Mouse (Mus musculus) intestine, embryonic 14.5 days (tissue): ENCODE measurements around the gene Rad51d. TPM values are rescaled to one million over a fixed set of nuclear protein-coding genes. Genes with fewer than 3 reads are reported as not detected.

ENCODE experiments used
- ATAC-seq: fragments of 200-750 bp; cut with Nextera tagmentation; replicated peaks from 2 replicates; pipeline ENCODE4 v1.8.0; 2017; ENCODE audit warnings: low read depth, moderate number of reproducible peaks, moderate TSS enrichment, moderate library complexity; ENCODE audit not compliant: low FRiP score, low TSS enrichment
- DNase-seq: peaks from one replicate; pipeline ENCODE4 v3.0.0-alpha.2; 2018; ENCODE audit warnings: low spot score
- H3K27ac ChIP-seq: fragments of 300-500 bp; sonication (generic); 2 replicates; pipeline ENCODE4 v1.5.1; 2014; ENCODE audit warnings: low read depth, mild to moderate bottlenecking, control low read depth
- H3K27me3 ChIP-seq: fragments of 300-500 bp; sonication (generic); replicated peaks from 2 replicates; pipeline ENCODE4 v1.6.1; 2014; ENCODE audit warnings: low read length, control low read depth; ENCODE audit not compliant: control insufficient read depth, insufficient read depth
- H3K36me3 ChIP-seq: fragments of 300-500 bp; sonication (generic); 2 replicates; pipeline ENCODE4 v1.6.1; 2014; ENCODE audit warnings: low read length, control low read depth; ENCODE audit not compliant: control insufficient read depth, insufficient read depth
- H3K4me1 ChIP-seq: fragments of 300-500 bp; sonication (generic); replicated peaks from 2 replicates; pipeline ENCODE4 v1.6.1; 2014; ENCODE audit warnings: low read length, control low read depth, mixed read lengths; ENCODE audit not compliant: control insufficient read depth, insufficient read depth
- H3K4me2 ChIP-seq: fragments of 300-500 bp; sonication (generic); 2 replicates; pipeline ENCODE4 v1.6.1; 2014; ENCODE audit warnings: low read length
- H3K4me3 ChIP-seq: fragments of 300-500 bp; sonication (generic); 2 replicates; pipeline ENCODE4 v1.5.1; 2014; ENCODE audit warnings: low read depth, low read length, control low read depth, mixed read lengths
- H3K9ac ChIP-seq: fragments of 300-500 bp; sonication (generic); 2 replicates; pipeline ENCODE4 v1.6.1; 2014; ENCODE audit warnings: mild to moderate bottlenecking, low read length
- H3K9me3 ChIP-seq: fragments of 300-500 bp; sonication (generic); 2 replicates; pipeline ENCODE4 v1.6.1; 2016; ENCODE audit warnings: low read length, control low read depth; ENCODE audit not compliant: control insufficient read depth
- WGBS: fragments of 180-500 bp; shearing (Covaris S2); extraction: QIAGEN DNeasy Blood & Tissue Kit; methylation state at CpG from one replicate; pipeline ENCODE4 v1.1.7; 2014; 5-methylcytosine and 5-hydroxymethylcytosine counted together
- polyA plus RNA-seq: library from polyadenylated mRNA; unstranded; fragments of >200 nt; fragmentation: Nextera tagmentation; extraction: Ambion mirVana; gene quantifications from 2 replicates; pipeline ENCODE4 v1.2.1, GENCODE M21; 2014

Gene Rad51d
- polyA plus RNA-seq, 1 experiment from 2014 or later: 14.7 TPM

- DNase-seq (no peak), ATAC-seq (no peak)
- Histone ChIP-seq H3K9ac (no peak overlapping the region), H3K9me3 (no peaks in the 10 kb centered on the region), H3K27me3 (0 out of 2 replicates have a peak, but pooled peaks cover 13% of the 10 kb centered on the region), H3K4me1 (no peaks in the 10 kb centered on the region), H3K4me3 (no peak overlapping the region), H3K36me3 (no peaks in the 10 kb centered on the region), H3K27ac (no peak overlapping the region), H3K4me2 (no peak overlapping the region)
- WGBS: 65% methylated on average over 4 of the region's 4 CpGs
Measured at GRCm38 (mm10) chr11:82921691-82922090, 31.3 kb upstream of the Rad51d start.

- ATAC-seq (no peak), DNase-seq (no peak)
- no peak overlapping the region for H3K4me3 ChIP-seq
- H3K9me3 ChIP-seq: no peaks in the 10 kb centered on the region
- 45% methylated on average over 10 of the region's 10 CpGs for WGBS
- no peak overlapping the region for H3K9ac ChIP-seq
- no peaks in the 10 kb centered on the region for H3K4me1 ChIP-seq
- no peaks in the 10 kb centered on the region for H3K36me3 ChIP-seq
- 0 out of 2 replicates have a peak, but pooled peaks cover 6% of the 10 kb centered on the region for H3K27me3 ChIP-seq
- H3K27ac ChIP-seq: no peak overlapping the region
- H3K4me2 ChIP-seq: no peak overlapping the region
Measured at GRCm38 (mm10) chr11:82920768-82921167, 30.4 kb upstream of the Rad51d start.

DNA sequence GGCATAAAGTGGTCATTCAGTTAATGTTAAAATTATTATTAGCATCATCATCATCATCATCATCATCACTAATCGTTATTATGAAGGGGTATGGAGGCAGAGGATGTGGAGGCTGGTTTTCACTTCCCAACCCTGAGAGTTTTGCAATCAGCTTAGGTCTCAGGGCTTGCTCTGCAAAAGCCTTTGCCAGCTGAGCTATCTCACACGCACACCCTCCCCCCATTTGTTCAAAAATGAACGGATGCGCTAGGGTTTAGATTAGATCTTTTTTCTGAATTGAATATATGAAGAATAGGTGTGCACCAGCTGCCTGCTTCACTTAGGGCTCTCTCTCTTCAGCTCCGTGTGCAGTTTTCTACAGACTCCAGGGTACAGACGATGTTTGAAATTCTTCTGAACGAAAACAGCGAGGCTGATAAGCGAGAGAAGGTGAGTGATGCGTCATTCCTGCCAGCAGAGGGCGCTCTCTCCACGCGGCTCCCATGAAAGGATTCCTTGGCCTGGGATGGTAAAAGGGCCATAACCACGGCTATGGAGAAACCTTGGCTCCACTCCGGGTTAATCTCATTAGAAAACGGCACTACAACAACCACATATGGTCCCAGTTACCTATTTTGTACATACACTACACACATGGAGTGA is 24.4 kb upstream of the Rad51d start:
- ATAC-seq (0 out of 2 replicates have a peak, but pooled peaks have one; percentile 40), DNase-seq (peak; percentile 88)
- Histone ChIP-seq H3K4me1 (no peaks in the 10 kb centered on the region), H3K27ac (no peak overlapping the region), H3K36me3 (no peaks in the 10 kb centered on the region), H3K4me2 (peak overlapping the region; percentile 35), H3K27me3 (0 out of 2 replicates have a peak, but pooled peaks cover 2% of the 10 kb centered on the region), H3K9me3 (no peaks in the 10 kb centered on the region), H3K9ac (no peak overlapping the region), H3K4me3 (no peak overlapping the region)
- WGBS: 9% methylated on average over 16 of the region's 16 CpGs

DNA sequence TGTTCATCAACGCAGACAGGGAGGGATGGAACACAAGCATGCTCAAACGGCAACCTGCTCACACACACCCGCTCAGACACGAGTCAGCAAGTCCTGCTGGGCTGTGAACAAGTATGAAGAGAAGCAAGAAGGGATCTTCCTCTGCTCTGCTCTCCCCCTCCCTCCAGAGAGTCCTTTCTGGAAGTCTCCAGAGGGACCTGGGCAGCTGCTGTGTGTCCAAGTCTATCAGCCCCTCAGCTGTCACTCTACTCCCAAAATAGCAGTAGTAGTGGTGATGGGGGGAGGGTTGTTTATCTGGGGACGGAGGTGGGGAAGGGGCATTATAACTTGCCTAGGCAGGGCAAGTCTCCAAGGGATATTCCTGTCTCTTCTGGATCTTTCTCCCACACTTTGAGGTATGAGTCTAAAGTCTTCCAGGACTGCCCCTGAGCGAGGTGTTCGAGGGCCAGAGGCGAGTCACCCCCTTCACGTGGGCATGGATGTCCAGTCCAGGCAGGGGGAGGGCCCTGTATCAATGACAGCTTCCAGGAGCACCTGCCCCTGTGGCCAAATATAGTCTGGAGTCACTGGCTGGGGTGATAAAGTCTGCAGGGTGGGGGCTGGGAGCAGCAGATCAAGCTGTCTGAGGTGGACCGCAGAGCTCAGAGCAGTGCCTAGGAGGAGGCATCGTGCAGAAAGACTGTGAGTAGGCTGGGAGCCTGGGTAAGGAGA is 20.4 kb upstream of the Rad51d start:
- H3K36me3 ChIP-seq: peaks cover 12% of the 10 kb centered on the region
- H3K27ac ChIP-seq: no peak overlapping the region
- 0 out of 2 replicates have a peak, but pooled peaks cover 2% of the 10 kb centered on the region for H3K27me3 ChIP-seq
- peaks cover 3% of the 10 kb centered on the region; the same call in 1 of the 2 replicates for H3K4me1 ChIP-seq
- H3K9ac ChIP-seq: no peak overlapping the region
- no peak for ATAC-seq
- WGBS: 67% methylated on average over 11 of the region's 11 CpGs
- no peaks in the 10 kb centered on the region for H3K9me3 ChIP-seq
- no peak for DNase-seq
- no peak overlapping the region for H3K4me3 ChIP-seq
- H3K4me2 ChIP-seq: no peak overlapping the region

- DNase-seq (no peak), ATAC-seq (no peak)
- Histone ChIP-seq H3K4me2 (no peak within 1 kb of the TSS), H3K4me1 (peaks cover 3% of the 10 kb centered on the region; the same call in 1 of the 2 replicates), H3K36me3 (peaks cover 17% of the 10 kb centered on the region), H3K9me3 (no peaks in the 10 kb centered on the region), H3K27ac (no peak within 1 kb of the TSS), H3K27me3 (0 out of 2 replicates have a peak, but pooled peaks cover 2% of the 10 kb centered on the region), H3K4me3 (no peak within 1 kb of the TSS), H3K9ac (no peak within 1 kb of the TSS)
- WGBS: 82% methylated on average over 4 of the region's 4 CpGs
Measured at GRCm38 (mm10) chr11:82910250-82910649, 19.8 kb upstream of the Rad51d start, which contains the start of gene Unc45b. TSS of gene Unc45b (plus strand) at chr11:82910550.

GRCm38 (mm10) chr11:82908608-82908989 is 18.2 kb upstream of the Rad51d start:
- H3K36me3 ChIP-seq: peaks cover 34% of the 10 kb centered on the region
- peak overlapping the region; percentile 88 for H3K4me2 ChIP-seq
- peak overlapping the region; percentile 66 for H3K4me3 ChIP-seq
- H3K4me1 ChIP-seq: peaks cover 3% of the 10 kb centered on the region; the same call in 1 of the 2 replicates
- 45% methylated on average over 10 of the region's 10 CpGs for WGBS
- no peaks in the 10 kb centered on the region for H3K9me3 ChIP-seq
- H3K27ac ChIP-seq: no peak overlapping the region
- peak overlapping the region; percentile 76; the same call in 1 of the 2 replicates for H3K9ac ChIP-seq
- DNase-seq: no peak
- H3K27me3 ChIP-seq: 0 out of 2 replicates have a peak, but pooled peaks cover under 1% of the 10 kb centered on the region
- no peak for ATAC-seq

DNA sequence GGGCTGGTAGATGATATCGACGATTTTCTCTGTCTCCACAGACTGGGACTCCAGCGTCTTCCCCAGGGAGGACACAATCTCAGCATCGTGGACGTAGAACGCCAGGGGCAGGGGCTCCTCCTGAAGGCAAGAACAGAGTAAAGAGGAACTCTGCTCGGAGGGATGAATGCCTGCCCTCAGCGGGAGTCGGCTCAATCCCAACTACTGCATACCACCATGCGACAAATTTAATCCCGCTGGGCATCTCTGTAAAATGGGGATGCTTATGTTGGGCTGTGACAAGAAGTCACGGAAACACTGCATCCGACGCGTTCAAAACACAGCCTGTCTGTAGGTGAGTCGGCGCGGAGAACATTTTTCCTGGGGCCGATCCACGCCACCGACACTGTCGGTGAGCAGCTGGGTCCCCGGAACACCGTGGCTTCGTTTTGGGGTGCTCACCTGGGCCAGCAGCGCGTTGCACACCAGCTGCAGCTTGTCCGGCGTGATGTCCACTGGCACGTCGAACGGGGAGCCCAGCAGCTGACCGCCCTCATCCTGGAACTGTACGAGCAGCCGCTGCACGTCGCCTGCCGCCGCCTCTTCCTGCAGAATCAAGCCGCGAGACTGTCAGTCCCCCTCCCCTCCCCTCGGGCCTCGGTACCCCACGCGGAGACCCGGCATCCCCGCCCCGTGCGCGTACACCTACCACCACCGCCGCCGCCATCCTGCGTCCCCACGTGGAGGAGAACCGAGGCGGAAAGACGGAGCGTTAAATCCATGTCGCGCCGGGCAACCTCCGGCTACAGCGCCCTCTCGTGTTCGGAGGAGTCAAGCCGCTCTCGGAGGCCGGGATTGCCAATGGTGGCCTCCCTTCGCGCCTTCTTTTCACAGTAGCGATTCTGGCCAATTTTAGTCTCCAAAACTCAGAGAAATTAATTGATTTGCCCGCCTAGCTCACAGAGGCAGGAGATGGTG is 17.5 kb upstream of the Rad51d start, which contains the start of gene Nle1:
Nle1 (minus strand) TSS at position 761 of the 957 bp plus-strand sequence.
- peak within 1 kb of the TSS; percentile 88 for H3K4me2 ChIP-seq
- H3K9ac ChIP-seq: peak within 1 kb of the TSS; percentile 76
- H3K4me1 ChIP-seq: peaks cover 3% of the 10 kb centered on the region; the same call in 1 of the 2 replicates
- H3K4me3 ChIP-seq: peak within 1 kb of the TSS; percentile 66
- peak; percentile 99 for DNase-seq
- 2% methylated on average over 73 of the region's 73 CpGs for WGBS
- H3K36me3 ChIP-seq: peaks cover 41% of the 10 kb centered on the region
- no peaks in the 10 kb centered on the region for H3K9me3 ChIP-seq
- no peaks in the 10 kb centered on the region for H3K27me3 ChIP-seq
- no peak within 1 kb of the TSS for H3K27ac ChIP-seq
- ATAC-seq: peak; percentile 73; the same call in 1 of the 2 replicates

GRCm38 (mm10) chr11:82905816-82906215 is 15.4 kb upstream of the Rad51d start:
- peaks cover 3% of the 10 kb centered on the region; the same call in 1 of the 2 replicates for H3K4me1 ChIP-seq
- H3K4me3 ChIP-seq: no peak overlapping the region
- no peaks in the 10 kb centered on the region for H3K27me3 ChIP-seq
- DNase-seq (no peak), ATAC-seq (no peak)
- H3K9ac ChIP-seq: no peak overlapping the region
- H3K4me2 ChIP-seq: no peak overlapping the region
- no peak overlapping the region for H3K27ac ChIP-seq
- no peaks in the 10 kb centered on the region for H3K9me3 ChIP-seq
- H3K36me3 ChIP-seq: peaks cover 61% of the 10 kb centered on the region
- WGBS: 93% methylated on average over 5 of the region's 5 CpGs
